Mouse (Mus musculus): ENCODE results near the gene Atn1. TPM values are rescaled to one million over a fixed set of nuclear protein-coding genes. Genes with fewer than 3 reads are reported as not detected.

Atn1 gene
- polyA plus RNA-seq, 1 experiment from 2014 or later: 17.5 TPM

GRCm38 (mm10) chr6:124699962-124700610 lies 56.2 kb downstream of the Atn1 start:
- peaks cover 7% of the 10 kb centered on the region; the same call in 1 of the 2 replicates for H3K4me1 ChIP-seq (ENCODE audit: control insufficient read depth, insufficient read depth, low read length)
- H3K27me3 ChIP-seq (ENCODE audit: control insufficient read depth, insufficient read depth, low read length): no peaks in the 10 kb centered on the region
- WGBS: 75% methylated on average over 11 of the region's 11 CpGs
- H3K9me3 ChIP-seq (ENCODE audit: control insufficient read depth, low read length): no peaks in the 10 kb centered on the region
- H3K4me2 ChIP-seq (replicated peaks; ENCODE audit: low read depth, low read length): no peak overlapping the region
- no peak overlapping the region for H3K4me3 ChIP-seq (ENCODE audit: low read length)
- peaks cover 62% of the 10 kb centered on the region for H3K36me3 ChIP-seq (ENCODE audit: control insufficient read depth, insufficient read depth, low read length)
- no peak overlapping the region for H3K27ac ChIP-seq (ENCODE audit: low read depth, low read length)
- no peak; the same call in 1 of the 2 replicates for ATAC-seq (ENCODE audit: low FRiP score, low TSS enrichment)
- no peak overlapping the region for H3K9ac ChIP-seq (ENCODE audit: low read depth, low read length)

GRCm38 (mm10) chr6:124699366-124699765 lies 57.0 kb downstream of the Atn1 start:
- Histone ChIP-seq H3K4me1 (ENCODE audit: control insufficient read depth, insufficient read depth, low read length) (peaks cover 10% of the 10 kb centered on the region; the same call in 1 of the 2 replicates), H3K9me3 (ENCODE audit: control insufficient read depth, low read length) (no peaks in the 10 kb centered on the region), H3K4me3 (ENCODE audit: low read length) (no peak overlapping the region), H3K9ac (ENCODE audit: low read depth, low read length) (no peak overlapping the region), H3K27ac (ENCODE audit: low read depth, low read length) (no peak overlapping the region), H3K36me3 (ENCODE audit: control insufficient read depth, insufficient read depth, low read length) (peaks cover 55% of the 10 kb centered on the region), H3K4me2 (replicated peaks; ENCODE audit: low read depth, low read length) (no peak overlapping the region), H3K27me3 (ENCODE audit: control insufficient read depth, insufficient read depth, low read length) (no peaks in the 10 kb centered on the region)
- 83% methylated on average over 4 of the region's 4 CpGs for WGBS
- ATAC-seq (ENCODE audit: low FRiP score, low TSS enrichment): no peak

- Histone ChIP-seq H3K4me1 (ENCODE audit: control insufficient read depth, insufficient read depth, low read length) (peaks cover 16% of the 10 kb centered on the region; the same call in 1 of the 2 replicates), H3K27ac (ENCODE audit: low read depth, low read length) (no peak overlapping the region), H3K36me3 (ENCODE audit: control insufficient read depth, insufficient read depth, low read length) (peaks cover 48% of the 10 kb centered on the region), H3K4me2 (replicated peaks; ENCODE audit: low read depth, low read length) (no peak overlapping the region), H3K9ac (ENCODE audit: low read depth, low read length) (no peak overlapping the region), H3K9me3 (ENCODE audit: control insufficient read depth, low read length) (no peaks in the 10 kb centered on the region), H3K4me3 (ENCODE audit: low read length) (no peak overlapping the region), H3K27me3 (ENCODE audit: control insufficient read depth, insufficient read depth, low read length) (no peaks in the 10 kb centered on the region)
- WGBS: 68% methylated on average over 6 of the region's 6 CpGs
- ATAC-seq (ENCODE audit: low FRiP score, low TSS enrichment): no peak
These were observed 57.6 kb downstream of the Atn1 start for GRCm38 (mm10) chr6:124698751-124699150.

GRCm38 (mm10) chr6:124696441-124697150 lies 59.7 kb downstream of the Atn1 start:
- H3K27me3 ChIP-seq (ENCODE audit: control insufficient read depth, insufficient read depth, low read length): no peaks in the 10 kb centered on the region
- no peak for ATAC-seq (ENCODE audit: low FRiP score, low TSS enrichment)
- no peak overlapping the region for H3K4me3 ChIP-seq (ENCODE audit: low read length)
- WGBS: 94% methylated on average over 7 of the region's 7 CpGs
- H3K36me3 ChIP-seq (ENCODE audit: control insufficient read depth, insufficient read depth, low read length): peaks cover 28% of the 10 kb centered on the region
- no peak overlapping the region for H3K27ac ChIP-seq (ENCODE audit: low read depth, low read length)
- H3K4me1 ChIP-seq (ENCODE audit: control insufficient read depth, insufficient read depth, low read length): peaks cover 27% of the 10 kb centered on the region; the same call in 1 of the 2 replicates
- H3K9ac ChIP-seq (ENCODE audit: low read depth, low read length): no peak overlapping the region
- H3K4me2 ChIP-seq (replicated peaks; ENCODE audit: low read depth, low read length): no peak overlapping the region
- H3K9me3 ChIP-seq (ENCODE audit: control insufficient read depth, low read length): no peaks in the 10 kb centered on the region

GRCm38 (mm10) chr6:124694166-124694955 lies 62.0 kb downstream of the Atn1 start:
- H3K4me1 ChIP-seq (ENCODE audit: control insufficient read depth, insufficient read depth, low read length): peaks cover 20% of the 10 kb centered on the region; the same call in 1 of the 2 replicates
- H3K4me2 ChIP-seq (replicated peaks; ENCODE audit: low read depth, low read length): no peak overlapping the region
- peaks cover 11% of the 10 kb centered on the region; the same call in 1 of the 2 replicates for H3K36me3 ChIP-seq (ENCODE audit: control insufficient read depth, insufficient read depth, low read length)
- H3K9ac ChIP-seq (ENCODE audit: low read depth, low read length): no peak overlapping the region
- WGBS: 71% methylated on average over 15 of the region's 15 CpGs
- H3K27ac ChIP-seq (ENCODE audit: low read depth, low read length): peak overlapping the region; percentile 39; the same call in 1 of the 2 replicates
- ATAC-seq (ENCODE audit: low FRiP score, low TSS enrichment): no peak
- no peak overlapping the region for H3K4me3 ChIP-seq (ENCODE audit: low read length)
- no peaks in the 10 kb centered on the region for H3K9me3 ChIP-seq (ENCODE audit: control insufficient read depth, low read length)
- H3K27me3 ChIP-seq (ENCODE audit: control insufficient read depth, insufficient read depth, low read length): no peaks in the 10 kb centered on the region

- no peak overlapping the region for H3K4me3 ChIP-seq (ENCODE audit: low read length)
- H3K4me2 ChIP-seq (replicated peaks; ENCODE audit: low read depth, low read length): no peak overlapping the region
- H3K27ac ChIP-seq (ENCODE audit: low read depth, low read length): peak overlapping the region; percentile 65; the same call in 1 of the 2 replicates
- no peaks in the 10 kb centered on the region for H3K9me3 ChIP-seq (ENCODE audit: control insufficient read depth, low read length)
- no peak overlapping the region for H3K9ac ChIP-seq (ENCODE audit: low read depth, low read length)
- ATAC-seq (ENCODE audit: low FRiP score, low TSS enrichment): peak; percentile 88
- H3K27me3 ChIP-seq (ENCODE audit: control insufficient read depth, insufficient read depth, low read length): no peaks in the 10 kb centered on the region
- peaks cover 2% of the 10 kb centered on the region; the same call in 1 of the 2 replicates for H3K36me3 ChIP-seq (ENCODE audit: control insufficient read depth, insufficient read depth, low read length)
- peaks cover 20% of the 10 kb centered on the region; the same call in 1 of the 2 replicates for H3K4me1 ChIP-seq (ENCODE audit: control insufficient read depth, insufficient read depth, low read length)
- 20% methylated on average over 15 of the region's 15 CpGs for WGBS
These were observed 62.9 kb downstream of the Atn1 start for GRCm38 (mm10) chr6:124693243-124693981.

MicroRNAs within 50 kb of the gene (microRNA counts, 519-probe panel; counts per million panel counts)
- microRNA mmu-miR-141 (4,775 counts per million, percentile 36 among the panel's probes with 10 or more counts), microRNA mmu-miR-200c (7,329 counts per million, percentile 78 among the panel's probes with 10 or more counts)

Small RNA genes within 50 kb of the gene (microRNA-seq; reads per million reads assigned to microRNA genes)
- gene Mir141: 767 reads per million, percentile 76 among the genes with 10 or more reads in this experiment
- gene Mir200c: 5,779 reads per million, percentile 92 among the genes with 10 or more reads in this experiment

Other genes with a start within 250 kb of the Atn1 start
- 3.9 and 4.3 TPM in 2 replicates for gene C1ra, start 244.1 kb downstream of the Atn1 start, polyA plus RNA-seq (2014; fragmentation: Nextera tagmentation; extraction: Ambion mirVana)
- 8.8 and 11.9 TPM in 2 replicates for gene C1s1, start 214.2 kb downstream of the Atn1 start, polyA plus RNA-seq (2014; fragmentation: Nextera tagmentation; extraction: Ambion mirVana)
- 0.11 TPM in 1 of 2 replicates, not detected in the other for gene C1rb, start 186.2 kb downstream of the Atn1 start, polyA plus RNA-seq (2014; fragmentation: Nextera tagmentation; extraction: Ambion mirVana)
- gene C1s2, start 120.4 kb downstream of the Atn1 start, polyA plus RNA-seq (2014; fragmentation: Nextera tagmentation; extraction: Ambion mirVana): 0.08 TPM in 1 of 2 replicates, not detected in the other
- gene Lpcat3, start 93.5 kb downstream of the Atn1 start, polyA plus RNA-seq (2014; fragmentation: Nextera tagmentation; extraction: Ambion mirVana): 51.2 and 67.3 TPM in 2 replicates
- gene Emg1, start 44.3 kb downstream of the Atn1 start, polyA plus RNA-seq (2014; fragmentation: Nextera tagmentation; extraction: Ambion mirVana): 233 and 278 TPM in 2 replicates
- gene Phb2, start 44.2 kb downstream of the Atn1 start, polyA plus RNA-seq (2014; fragmentation: Nextera tagmentation; extraction: Ambion mirVana): 341 and 402 TPM in 2 replicates
- gene Ptpn6, start 17.8 kb downstream of the Atn1 start, polyA plus RNA-seq (2014; fragmentation: Nextera tagmentation; extraction: Ambion mirVana): 10.0 and 12.9 TPM in 2 replicates
- 564 and 762 TPM in 2 replicates for gene Grcc10, start 15.2 kb downstream of the Atn1 start, polyA plus RNA-seq (2014; fragmentation: Nextera tagmentation; extraction: Ambion mirVana)
- gene Gm45234, start 503 bp downstream of the Atn1 start, polyA plus RNA-seq (2014; fragmentation: Nextera tagmentation; extraction: Ambion mirVana): not detected in 2 replicates
- gene Eno2, start 13.1 kb upstream of the Atn1 start, polyA plus RNA-seq (2014; fragmentation: Nextera tagmentation; extraction: Ambion mirVana): 8.8 and 10.8 TPM in 2 replicates
- gene Lrrc23, start 23.2 kb upstream of the Atn1 start, polyA plus RNA-seq (2014; fragmentation: Nextera tagmentation; extraction: Ambion mirVana): 0.39 and 0.61 TPM in 2 replicates
- gene Spsb2, start 52.1 kb upstream of the Atn1 start, polyA plus RNA-seq (2014; fragmentation: Nextera tagmentation; extraction: Ambion mirVana): 8.7 and 11.4 TPM in 2 replicates
- gene Tpi1, start 57.8 kb upstream of the Atn1 start, polyA plus RNA-seq (2014; fragmentation: Nextera tagmentation; extraction: Ambion mirVana): 643 and 681 TPM in 2 replicates
- gene Usp5, start 73.0 kb upstream of the Atn1 start, polyA plus RNA-seq (2014; fragmentation: Nextera tagmentation; extraction: Ambion mirVana): 102 and 139 TPM in 2 replicates
- gene Cdca3, start 73.0 kb upstream of the Atn1 start, polyA plus RNA-seq (2014; fragmentation: Nextera tagmentation; extraction: Ambion mirVana): 201 and 232 TPM in 2 replicates
- 0.84 and 1.3 TPM in 2 replicates for gene Gnb3, start 83.8 kb upstream of the Atn1 start, polyA plus RNA-seq (2014; fragmentation: Nextera tagmentation; extraction: Ambion mirVana)
- 25.8 and 29.5 TPM in 2 replicates for gene P3h3, start 101.2 kb upstream of the Atn1 start, polyA plus RNA-seq (2014; fragmentation: Nextera tagmentation; extraction: Ambion mirVana)
- 0.55 and 1.1 TPM in 2 replicates for gene Gpr162, start 107.5 kb upstream of the Atn1 start, polyA plus RNA-seq (2014; fragmentation: Nextera tagmentation; extraction: Ambion mirVana)
- 0.16 TPM in 1 of 2 replicates, not detected in the other for gene Cd4, start 131.7 kb upstream of the Atn1 start, polyA plus RNA-seq (2014; fragmentation: Nextera tagmentation; extraction: Ambion mirVana)
- 1.6 and 1.7 TPM in 2 replicates for gene Lag3, start 155.2 kb upstream of the Atn1 start, polyA plus RNA-seq (2014; fragmentation: Nextera tagmentation; extraction: Ambion mirVana)
- gene Ptms, start 163.6 kb upstream of the Atn1 start, polyA plus RNA-seq (2014; fragmentation: Nextera tagmentation; extraction: Ambion mirVana): 219 and 295 TPM in 2 replicates
- 396 and 402 TPM in 2 replicates for gene Mlf2, start 174.9 kb upstream of the Atn1 start, polyA plus RNA-seq (2014; fragmentation: Nextera tagmentation; extraction: Ambion mirVana)
- gene Cops7a, start 209.0 kb upstream of the Atn1 start, polyA plus RNA-seq (2014; fragmentation: Nextera tagmentation; extraction: Ambion mirVana): 144 and 162 TPM in 2 replicates
- 1.0 and 1.2 TPM in 2 replicates for gene Pianp, start 240.2 kb upstream of the Atn1 start, polyA plus RNA-seq (2014; fragmentation: Nextera tagmentation; extraction: Ambion mirVana)